Mouse (Mus musculus) embryonic stem cell, embryonic (primary cell): ENCODE measurements around the gene Ankrd11.

Source experiments
- CTCF ChIA-PET, 4 experiments: fragments of 300-600 bp in 2 of 4; fragments of 350-600 bp in 2 of 4; sonication (Branson Sonifier 250); formaldehyde crosslinking; loops; one replicate each; lab custom pipeline; 2022; ENCODE audit warnings: inconsistent platforms in 2 of 4; lab: Charles Lee
- POLR2A ChIA-PET, 4 experiments: fragments of 300-600 bp in 2 of 4; fragments of 350-600 bp in 2 of 4; sonication (Branson Sonifier 250); formaldehyde crosslinking; loops; one replicate each; lab custom pipeline; 2022; ENCODE audit warnings: antibody characterized with exemption in 4 of 4, inconsistent platforms in 1 of 4; lab: Charles Lee

The Ankrd11 gene

GRCm38 (mm10) chr8:122880302-122880701, 161.8 kb downstream of the Ankrd11 start:
- ChIA-PET CTCF (interaction anchor here in 1 of 4 experiments (0.6 kb wide), 1 partner anchor 45 kb away, joined by 3 read pairs; no protein-coding TSS in a partner anchor), POLR2A (interaction anchor here in 2 of 4 experiments (0.8 to 3.1 kb wide), 7 partner anchors 8 to 163 kb away, joined by 3 to 20 read pairs (median 9); no protein-coding TSS in a partner anchor)

GRCm38 (mm10) chr8:122878231-122878630, 163.8 kb downstream of the Ankrd11 start:
- ChIA-PET POLR2A (interaction anchor here in 2 of 4 experiments (0.6 kb wide), 2 partner anchors 344 to 444 kb away, joined by 3 read pairs; no protein-coding TSS in a partner anchor), CTCF (interaction anchor here in 1 of 4 experiments (0.6 kb wide), 1 partner anchor 1333 kb away, joined by 5 read pairs; no protein-coding TSS in a partner anchor)

- CTCF ChIA-PET = no interaction called here
- POLR2A ChIA-PET = no interaction called here
Observed at GRCm38 (mm10) chr8:122875186-122875585, 166.9 kb downstream of the Ankrd11 start.

- POLR2A ChIA-PET = interaction anchor here in 2 of 4 experiments (0.7 to 3.3 kb wide), 5 partner anchors 8 to 572 kb away, joined by 3 to 20 read pairs (median 5); no protein-coding TSS in a partner anchor
- CTCF ChIA-PET = interaction anchor here in 1 of 4 experiments (0.6 kb wide), 1 partner anchor 9 kb away, joined by 3 read pairs; no protein-coding TSS in a partner anchor
Observed at GRCm38 (mm10) chr8:122873171-122873570, 168.9 kb downstream of the Ankrd11 start.

GRCm38 (mm10) chr8:122871663-122872062, 170.4 kb downstream of the Ankrd11 start:
- POLR2A ChIA-PET = interaction anchor here in 3 of 4 experiments (0.6 to 3.3 kb wide), 21 partner anchors 8 to 341 kb away, joined by 3 to 20 read pairs (median 4); partner anchors contain the start of genes Ankrd11 (in 1 of the 3), Cdh15 (in 1 of the 3), Chmp1a (in 1 of the 3) and Galns (in 1 of the 3)

GRCm38 (mm10) chr8:122870377-122870863, 171.7 kb downstream of the Ankrd11 start:
- POLR2A ChIA-PET = interaction anchor here in 2 of 4 experiments (1.3 to 3.3 kb wide), 7 partner anchors 10 to 342 kb away, joined by 3 to 20 read pairs (median 5); partner anchors contain the start of genes Chmp1a (in 1 of the 2) and Spata33 (in 1 of the 2)

More at GRCm38 (mm10) chr8:122871663-122872062, 170.4 kb downstream of the Ankrd11 start:
- CTCF ChIA-PET = interaction anchor here (0.6 to 1.8 kb wide), 6 partner anchors 19 to 535 kb away, joined by 3 to 7 read pairs (median 4); no protein-coding TSS in a partner anchor

GRCm38 (mm10) chr8:122867982-122868381, 174.1 kb downstream of the Ankrd11 start:
- ChIA-PET POLR2A (interaction anchor here in 1 of 4 experiments (1.1 to 1.6 kb wide), 2 partner anchors 12 to 325 kb away, joined by 3 read pairs; no protein-coding TSS in a partner anchor), CTCF (interaction anchor here in 1 of 4 experiments (0.6 kb wide), 1 partner anchor 238 kb away, joined by 5 read pairs; no protein-coding TSS in a partner anchor)

More at GRCm38 (mm10) chr8:122870377-122870863, 171.7 kb downstream of the Ankrd11 start:
- CTCF ChIA-PET = interaction anchor here in 1 of 4 experiments (1.0 kb wide), 1 partner anchor 36 kb away, joined by 3 read pairs; no protein-coding TSS in a partner anchor

- POLR2A ChIA-PET = interaction anchor here in 1 of 4 experiments (0.9 kb wide), 1 partner anchor 176 kb away, joined by 3 read pairs; the partner anchor contains the start of gene Ankrd11
- CTCF ChIA-PET = interaction anchor here in 2 of 4 experiments (1.4 to 1.7 kb wide), 2 partner anchors 32 kb away, joined by 3 to 4 read pairs; no protein-coding TSS in a partner anchor
Observed at GRCm38 (mm10) chr8:122866231-122866630, 175.8 kb downstream of the Ankrd11 start.

GRCm38 (mm10) chr8:122865441-122865840, 176.6 kb downstream of the Ankrd11 start:
- POLR2A ChIA-PET = interaction anchor here in 1 of 4 experiments (0.6 to 2.1 kb wide), 3 partner anchors 176 to 243 kb away, joined by 3 to 7 read pairs (median 3); partner anchors contain the start of gene Ankrd11
- CTCF ChIA-PET = interaction anchor here in 2 of 4 experiments (1.0 to 1.7 kb wide), 3 partner anchors 31 to 956 kb away, joined by 4 read pairs; no protein-coding TSS in a partner anchor

GRCm38 (mm10) chr8:122864719-122865129, 177.4 kb downstream of the Ankrd11 start:
- POLR2A ChIA-PET = interaction anchor here in 2 of 4 experiments (0.6 to 2.1 kb wide), 3 partner anchors 177 to 318 kb away, joined by 3 to 7 read pairs (median 3); no protein-coding TSS in a partner anchor
- CTCF ChIA-PET = interaction anchor here in 2 of 4 experiments (0.6 to 1.7 kb wide), 5 partner anchors 8 to 1940 kb away, joined by 3 to 7 read pairs (median 4); no protein-coding TSS in a partner anchor

GRCm38 (mm10) chr8:122859843-122860242, 182.2 kb downstream of the Ankrd11 start:
- POLR2A ChIA-PET = interaction anchor here in 2 of 4 experiments (0.6 to 2.4 kb wide), 6 partner anchors 9 to 465 kb away, joined by 3 to 5 read pairs (median 4); no protein-coding TSS in a partner anchor
- CTCF ChIA-PET = no interaction called here

GRCm38 (mm10) chr8:122856288-122856687, 185.8 kb downstream of the Ankrd11 start:
- POLR2A ChIA-PET = interaction anchor here in 1 of 4 experiments (0.8 to 1.1 kb wide), 2 partner anchors 46 to 325 kb away, joined by 3 read pairs; no protein-coding TSS in a partner anchor
- CTCF ChIA-PET = interaction anchor here in 2 of 4 experiments (0.7 kb wide), 2 partner anchors 22 to 152 kb away, joined by 3 to 5 read pairs; no protein-coding TSS in a partner anchor

- CTCF ChIA-PET = interaction anchor here in 1 of 4 experiments (0.8 kb wide), 1 partner anchor 72 kb away, joined by 3 read pairs; no protein-coding TSS in a partner anchor
- POLR2A ChIA-PET = no interaction called here
Observed at GRCm38 (mm10) chr8:122855123-122855522, 187.0 kb downstream of the Ankrd11 start.

GRCm38 (mm10) chr8:122854388-122854787, 187.7 kb downstream of the Ankrd11 start:
- CTCF ChIA-PET = no interaction called here
- POLR2A ChIA-PET = no interaction called here

GRCm38 (mm10) chr8:122853340-122853771, 188.7 kb downstream of the Ankrd11 start:
- ChIA-PET POLR2A (no interaction called here), CTCF (no interaction called here)

GRCm38 (mm10) chr8:122852546-122852905, 189.6 kb downstream of the Ankrd11 start:
- ChIA-PET CTCF (no interaction called here), POLR2A (no interaction called here)

- ChIA-PET CTCF (no interaction called here), POLR2A (no interaction called here)
Observed at GRCm38 (mm10) chr8:122851692-122852545, 190.2 kb downstream of the Ankrd11 start.
